Mouse (Mus musculus): Measurements from ENCODE around the gene Gatm.

GRCm38 (mm10) chr2:122656767-122657166 lies 45.7 kb upstream of the Gatm start:
- TF ChIP-seq POLR2A (IDR thresholded peaks at IDR 0.05; ENCODE audit: insufficient read length, low read depth) (no peak), USF1 (IDR thresholded peaks at IDR 0.05; ENCODE audit: low read depth) (no peak), POLR2AphosphoS2 (IDR thresholded peaks at IDR 0.05; ENCODE audit: insufficient read length, low read depth) (no peak), TCF12 (IDR thresholded peaks at IDR 0.05; ENCODE audit: insufficient read depth, poor library complexity, severe bottlenecking) (no peak), E2F4 (IDR thresholded peaks at IDR 0.05; ENCODE audit: insufficient read depth) (no peak), CEBPB (IDR thresholded peaks at IDR 0.05; ENCODE audit: insufficient read depth, poor library complexity, severe bottlenecking) (no peak), TCF3 (IDR thresholded peaks at IDR 0.05; ENCODE audit: insufficient read length, low read depth) (no peak), MYOG (IDR thresholded peaks at IDR 0.05; ENCODE audit: control insufficient read depth in 1 of 3, insufficient read depth in 1 of 3, insufficient read length in 2 of 3, low read depth in 2 of 3) (no peak), MAX (IDR thresholded peaks at IDR 0.05; ENCODE audit: low read depth) (no peak)
